Mouse (Mus musculus) left cerebral cortex, adult 6 months (tissue): ENCODE measurements around the gene Smgc. TPM values are rescaled to one million over a fixed set of nuclear protein-coding genes. Genes with fewer than 3 reads are reported as not detected.

Source experiments
- long read RNA-seq, 2 experiments: library from polyadenylated mRNA; unstranded; transcript quantifications; one replicate each; pipeline ENCODE4 v2.0.0; 2019 to 2020
- polyA plus RNA-seq: library from polyadenylated mRNA; unstranded; fragments of <200 nt; fragmentation: Nextera tagmentation; gene quantifications from 2 replicates; pipeline ENCODE4 v1.2.3, GENCODE M21; 2021

Gene Smgc
- not detected in 2 replicates for polyA plus RNA-seq
- long read RNA-seq, experiment 1, result 0 reads
- long read RNA-seq, experiment 2, result 0 reads

GRCm38 (mm10) chr15:91837965-91838364 lies at the start of gene Smgc:
Smgc (plus strand) TSS chr15:91838265.

Other genes starting within 250 kb of the Smgc start
- gene Lrrk2, start 165.1 kb upstream of the Smgc start, polyA plus RNA-seq, result 10.8 and 17.0 TPM in 2 replicates
- gene Cntn1, start 212.9 kb downstream of the Smgc start, polyA plus RNA-seq, result 73.9 and 104 TPM in 2 replicates